Mouse (Mus musculus) cerebellum, adult 2 months (tissue): ENCODE measurements around the gene Actb.

Experiments
- CTCF ChIP-seq: fragments of 200-500 bp; IDR thresholded peaks from 2 replicates; pipeline ENCODE4 v1.5.1; 2011; ENCODE audit warnings: low read depth, mild to moderate bottlenecking, control low read depth, low read length, moderate library complexity, borderline replicate concordance; ENCODE audit not compliant: insufficient read depth
- POLR2A ChIP-seq: fragments of 200-500 bp; IDR thresholded peaks from 2 replicates; pipeline ENCODE4 v1.6.1; 2011; ENCODE audit warnings: low read length, control low read depth, borderline replicate concordance; ENCODE audit not compliant: insufficient read depth

- TF ChIP-seq CTCF (no peak), POLR2A (peak; percentile 88; the same call in 1 of the 2 replicates)
Observed at GRCm38 (mm10) chr5:142894918-142895613, 11.5 kb downstream of the Actb start, which contains the start of gene Fbxl18.
